8 mouse cellular contexts compared by ENCODE assay signal in genomic region chr17:46161179-46161578, GRCm38 (mm10). TPM values are rescaled to one million over a fixed set of nuclear protein-coding genes. Genes with fewer than 3 reads are reported as not detected.
A peak's percentile ranks its signal among the peaks of the same experiment; 100 is the strongest.
DNase-seq lines count a peak whose midpoint lies in the region; ATAC-seq and TF ChIP-seq lines count a peak whose summit lies in the region.

No protein-coding gene starts in this region.

- peak overlapping the region; percentile 92 for H3K9ac ChIP-seq in hindbrain, embryonic 13.5 days

- intact Hi-C loops in left cerebral cortex, adult 2 months (cut with DNase I), result no loop called here
- intact Hi-C loops in left cerebral cortex, postnatal 25 days (cut with DNase I), result loop anchor here (10.0 kb wide), 1 partner anchor 426 kb away; the partner anchor contains the start of gene 1600014C23Rik

- DNase-seq in left cerebral cortex, adult 2 months (ENCODE audit: extremely low spot score in 1 of 2, low spot score in 2 of 2), result no peak
- no peak for DNase-seq in left cerebral cortex, postnatal 25 days (ENCODE audit: low spot score in 2 of 2)
- DNase-seq in c-Kit-positive CD71-positive TER-119-positive erythroid progenitor cells, embryonic 14.5 days (ENCODE audit: low spot score), result peak; percentile 21
- DNase-seq in mesoderm, embryonic 11.5 days (ENCODE audit: low read depth, low spot score), result peak; percentile 48
- DNase-seq in right cerebral cortex, postnatal 4 days, result no peak
- DNase-seq in urinary bladder, adult 2 months (ENCODE audit: low spot score), result no peak
- DNase-seq in spleen, postnatal 14 days (ENCODE audit: low spot score in 2 of 2), result no peak

- peak overlapping the region; percentile 91 for H3K4me3 ChIP-seq in left cerebral cortex, adult 2 months
- H3K4me3 ChIP-seq in hindbrain, embryonic 13.5 days, result peak overlapping the region; percentile 78

- ATAC-seq in hindbrain, embryonic 13.5 days (ENCODE audit: low FRiP score), result peak; percentile 63

- no peaks in the 10 kb centered on the region for H3K27me3 ChIP-seq in hindbrain, embryonic 13.5 days

- H3K9me3 ChIP-seq in hindbrain, embryonic 13.5 days, result no peaks in the 10 kb centered on the region

- H3K4me2 ChIP-seq in hindbrain, embryonic 13.5 days, result peak overlapping the region; percentile 78

- no peak for TF ChIP-seq CTCF in left cerebral cortex, adult 2 months (IDR thresholded peaks at IDR 0.05)

- peaks cover 27% of the 10 kb centered on the region for H3K4me1 ChIP-seq in hindbrain, embryonic 13.5 days (replicated peaks)

- H3K27ac ChIP-seq in left cerebral cortex, adult 2 months, result peak overlapping the region; percentile 77
- peak overlapping the region; percentile 83 for H3K27ac ChIP-seq in hindbrain, embryonic 13.5 days

- peaks cover 30% of the 10 kb centered on the region for H3K36me3 ChIP-seq in hindbrain, embryonic 13.5 days

- 0% methylated on average over 19 of the region's 19 CpGs for WGBS in hindbrain, embryonic 13.5 days

RNA-seq across cellular contexts. Expression of gene Gtpbp2, which starts 0.3 kb away (rescaled TPM):
- total RNA-seq in left cerebral cortex, adult 2 months (2021), result 100 to 1,000 TPM; 134 to 140 TPM
- 100 to 1,000 TPM; 108 to 119 TPM for total RNA-seq in left cerebral cortex, postnatal 25 days (2021)
- polyA plus RNA-seq in hindbrain, embryonic 13.5 days (2015; fragmentation: Nextera tagmentation; extraction: Ambion mirVana), result 44.9 and 47.2 TPM in 2 replicates
- polyA plus RNA-seq in urinary bladder, adult 2 months (2012; rRNA removed), result 110 and 143 TPM in 2 replicates

RNA-seq across cellular contexts. Expression of gene Mad2l1bp, which starts 7.8 kb away (rescaled TPM):
- total RNA-seq in left cerebral cortex, adult 2 months (2021), result 10 to 100 TPM; 11.6 to 15.7 TPM
- 10 to 100 TPM; 13.0 to 13.5 TPM for total RNA-seq in left cerebral cortex, postnatal 25 days (2021)
- 27.5 and 28.4 TPM in 2 replicates for polyA plus RNA-seq in hindbrain, embryonic 13.5 days (2015; fragmentation: Nextera tagmentation; extraction: Ambion mirVana)
- 16.4 and 19.8 TPM in 2 replicates for polyA plus RNA-seq in urinary bladder, adult 2 months (2012; rRNA removed)

RNA-seq across cellular contexts. Expression of gene Rsph9, which starts 17.2 kb away (rescaled TPM):
- total RNA-seq in left cerebral cortex, adult 2 months (2021), result 10 to 100 TPM; 21.7 to 22.0 TPM
- 10 to 100 TPM; 17.8 to 20.6 TPM for total RNA-seq in left cerebral cortex, postnatal 25 days (2021)
- polyA plus RNA-seq in hindbrain, embryonic 13.5 days (2015; fragmentation: Nextera tagmentation; extraction: Ambion mirVana), result 31.6 and 33.8 TPM in 2 replicates
- polyA plus RNA-seq in urinary bladder, adult 2 months (2012; rRNA removed), result 12.7 and 14.0 TPM in 2 replicates

RNA-seq across cellular contexts. Expression of gene Polh, which starts 41.3 kb away (rescaled TPM):
- total RNA-seq in left cerebral cortex, adult 2 months (2021), result 1 to 10 TPM; 6.3 to 6.7 TPM
- 1 to 10 TPM; 6.4 to 6.5 TPM for total RNA-seq in left cerebral cortex, postnatal 25 days (2021)
- 8.7 and 9.0 TPM in 2 replicates for polyA plus RNA-seq in hindbrain, embryonic 13.5 days (2015; fragmentation: Nextera tagmentation; extraction: Ambion mirVana)
- polyA plus RNA-seq in urinary bladder, adult 2 months (2012; rRNA removed), result 5.7 and 6.1 TPM in 2 replicates

RNA-seq across cellular contexts. Expression of gene Xpo5, which starts 41.4 kb away (rescaled TPM):
- 10 to 100 TPM; 42.1 to 43.3 TPM for total RNA-seq in left cerebral cortex, adult 2 months (2021)
- 10 to 100 TPM; 40.5 to 41.4 TPM for total RNA-seq in left cerebral cortex, postnatal 25 days (2021)
- polyA plus RNA-seq in hindbrain, embryonic 13.5 days (2015; fragmentation: Nextera tagmentation; extraction: Ambion mirVana), result 38.2 and 38.9 TPM in 2 replicates
- 23.2 and 24.0 TPM in 2 replicates for polyA plus RNA-seq in urinary bladder, adult 2 months (2012; rRNA removed)

Comparison
In these comparisons a context has a peak if more than half of its experiments do, and no peak if none do; other contexts are left out.
1. DNase-seq: peak in c-Kit-positive CD71-positive TER-119-positive erythroid progenitor cells, embryonic 14.5 days (single experiment) and mesoderm, embryonic 11.5 days (single experiment); none in left cerebral cortex, adult 2 months (0 of 2), left cerebral cortex, postnatal 25 days (0 of 2), right cerebral cortex, postnatal 4 days (single experiment), urinary bladder, adult 2 months (single experiment) and spleen, postnatal 14 days (0 of 2).